Mouse (Mus musculus) embryonic facial prominence, embryonic 10.5 days (tissue): ENCODE measurements around the gene Gpm6b. TPM values are rescaled to one million over a fixed set of nuclear protein-coding genes. Genes with fewer than 3 reads are reported as not detected.
A peak's percentile ranks its signal among the peaks of the same experiment; 100 is the strongest.

Source experiments
- DNase-seq: peaks from one replicate; pipeline ENCODE4 v3.0.0-alpha.2; 2017; ENCODE audit warnings: low spot score
- H3K27ac ChIP-seq: fragments of 300-500 bp; sonication (generic); replicated peaks from 2 replicates; pipeline ENCODE4 v1.5.1; 2016; ENCODE audit warnings: mild to moderate bottlenecking
- H3K27me3 ChIP-seq: fragments of 300-500 bp; sonication (generic); replicated peaks from 2 replicates; pipeline ENCODE4 v1.6.1; 2016; ENCODE audit warnings: low read depth, mild to moderate bottlenecking; ENCODE audit not compliant: poor library complexity, severe bottlenecking
- H3K36me3 ChIP-seq: fragments of 300-500 bp; sonication (generic); replicated peaks from 2 replicates; pipeline ENCODE4 v1.6.1; 2016; ENCODE audit warnings: mild to moderate bottlenecking, moderate library complexity
- H3K4me1 ChIP-seq: fragments of 300-500 bp; sonication (generic); 2 replicates; pipeline ENCODE4 v1.6.1; 2016
- H3K4me3 ChIP-seq: fragments of 300-500 bp; sonication (generic); 2 replicates; pipeline ENCODE4 v1.5.1; 2016; ENCODE audit warnings: mild to moderate bottlenecking, moderate library complexity
- H3K9me3 ChIP-seq: fragments of 300-500 bp; sonication (generic); 2 replicates; pipeline ENCODE4 v1.6.1; 2016; ENCODE audit warnings: mild to moderate bottlenecking
- whole genome bisulfite sequencing: fragments of 180-500 bp; shearing (Covaris S2); methylation state at CpG from one replicate; pipeline ENCODE4 v1.1.7; 2016; 5-methylcytosine and 5-hydroxymethylcytosine counted together
- polyA plus RNA-seq: library from polyadenylated mRNA; unstranded; fragments of >200 nt; fragmentation: Nextera tagmentation; extraction: Ambion mirVana; gene quantifications from 2 replicates; pipeline ENCODE4 v1.2.1, GENCODE M21; 2016

Gpm6b gene
- polyA plus RNA-seq, 1 experiment from 2014 or later, result 27.1 TPM

GRCm38 (mm10) chrX:166378652-166379051 is 139.9 kb downstream of the Gpm6b start:
- 86% methylated on average over 5 of the region's 5 CpGs for WGBS
- Histone ChIP-seq H3K4me3 (no peak overlapping the region), H3K4me1 (no peaks in the 10 kb centered on the region), H3K36me3 (no peaks in the 10 kb centered on the region; the same call in 1 of the 2 replicates), H3K27ac (no peak overlapping the region), H3K9me3 (no peaks in the 10 kb centered on the region), H3K27me3 (peaks cover 96% of the 10 kb centered on the region)
- DNase-seq, result no peak

- Histone ChIP-seq H3K4me3 (no peak overlapping the region), H3K27ac (no peak overlapping the region), H3K36me3 (no peaks in the 10 kb centered on the region), H3K9me3 (no peaks in the 10 kb centered on the region), H3K27me3 (peaks cover 78% of the 10 kb centered on the region), H3K4me1 (no peaks in the 10 kb centered on the region)
- no peak for DNase-seq
- WGBS, result 84% methylated on average over 2 of the region's 2 CpGs
These were observed 144.9 kb downstream of the Gpm6b start for GRCm38 (mm10) chrX:166383606-166384005.

GRCm38 (mm10) chrX:166384935-166385334 is 146.2 kb downstream of the Gpm6b start:
- Histone ChIP-seq H3K36me3 (no peaks in the 10 kb centered on the region), H3K9me3 (no peaks in the 10 kb centered on the region), H3K4me3 (no peak overlapping the region), H3K4me1 (no peaks in the 10 kb centered on the region), H3K27ac (no peak overlapping the region), H3K27me3 (peaks cover 73% of the 10 kb centered on the region)
- no peak for DNase-seq
- 83% methylated on average over 3 of the region's 3 CpGs for WGBS

GRCm38 (mm10) chrX:166386656-166387055 is 147.9 kb downstream of the Gpm6b start:
- Histone ChIP-seq H3K9me3 (no peaks in the 10 kb centered on the region), H3K36me3 (no peaks in the 10 kb centered on the region), H3K4me3 (no peak overlapping the region), H3K27me3 (peaks cover 63% of the 10 kb centered on the region), H3K4me1 (no peaks in the 10 kb centered on the region), H3K27ac (no peak overlapping the region)
- WGBS, result 85% methylated on average over 6 of the region's 6 CpGs
- DNase-seq, result no peak

- WGBS, result 77% methylated on average over 1 of the region's 1 CpGs
- no peak overlapping the region for H3K27ac ChIP-seq
- DNase-seq, result no peak
- no peaks in the 10 kb centered on the region; the same call in 1 of the 2 replicates for H3K36me3 ChIP-seq
- no peaks in the 10 kb centered on the region for H3K4me1 ChIP-seq
- H3K27me3 ChIP-seq, result peaks cover 67% of the 10 kb centered on the region
- no peaks in the 10 kb centered on the region for H3K9me3 ChIP-seq
- no peak overlapping the region for H3K4me3 ChIP-seq
These were observed 155.0 kb downstream of the Gpm6b start for GRCm38 (mm10) chrX:166393753-166394152.

GRCm38 (mm10) chrX:166407865-166408264 is 169.2 kb downstream of the Gpm6b start:
- peaks cover 81% of the 10 kb centered on the region for H3K27me3 ChIP-seq
- no peak overlapping the region for H3K4me3 ChIP-seq

GRCm38 (mm10) chrX:166416196-166416595 is 177.5 kb downstream of the Gpm6b start:
- Histone ChIP-seq H3K27ac (no peak overlapping the region), H3K36me3 (peaks cover 5% of the 10 kb centered on the region; the same call in 1 of the 2 replicates), H3K9me3 (no peaks in the 10 kb centered on the region), H3K27me3 (peaks cover 22% of the 10 kb centered on the region), H3K4me1 (no peaks in the 10 kb centered on the region), H3K4me3 (no peak overlapping the region)
- peak; percentile 18 for DNase-seq
- 92% methylated on average over 6 of the region's 6 CpGs for WGBS

More at GRCm38 (mm10) chrX:166407865-166408264, 169.2 kb downstream of the Gpm6b start:
- H3K4me1 ChIP-seq, result no peaks in the 10 kb centered on the region
- peaks cover 36% of the 10 kb centered on the region for H3K36me3 ChIP-seq
- H3K9me3 ChIP-seq, result no peaks in the 10 kb centered on the region
- DNase-seq, result no peak
- no peak overlapping the region for H3K27ac ChIP-seq

GRCm38 (mm10) chrX:166434812-166435211 is 196.1 kb downstream of the Gpm6b start:
- no peak for DNase-seq
- H3K27ac ChIP-seq, result no peak overlapping the region
- H3K4me1 ChIP-seq, result no peaks in the 10 kb centered on the region
- H3K27me3 ChIP-seq, result peaks cover 64% of the 10 kb centered on the region
- no peaks in the 10 kb centered on the region for H3K9me3 ChIP-seq
- H3K36me3 ChIP-seq, result no peaks in the 10 kb centered on the region; the same call in 1 of the 2 replicates
- no peak overlapping the region for H3K4me3 ChIP-seq
- WGBS, result 64% methylated on average over 2 of the region's 2 CpGs

Other genes with a start within 250 kb of the Gpm6b start
- gene Gemin8, start 68.5 kb upstream of the Gpm6b start, polyA plus RNA-seq, result 17.1 and 17.4 TPM in 2 replicates
- 23.1 and 25.0 TPM in 2 replicates for gene Trappc2, start 201.7 kb downstream of the Gpm6b start, polyA plus RNA-seq
- gene Ofd1, start 201.8 kb downstream of the Gpm6b start, polyA plus RNA-seq, result 6.4 and 6.5 TPM in 2 replicates
- gene Rab9, start 241.0 kb downstream of the Gpm6b start, polyA plus RNA-seq, result 43.1 and 45.7 TPM in 2 replicates